Mouse (Mus musculus) heart, postnatal 10 days (tissue): Measurements from ENCODE around the gene St7. TPM values are rescaled to one million over a fixed set of nuclear protein-coding genes. Genes with fewer than 3 reads are reported as not detected.
A peak's percentile ranks its signal among the peaks of the same experiment; 100 is the strongest.

ENCODE experiments used
- DNase-seq, 2 experiments: peaks; one replicate each; pipeline ENCODE4 v3.0.0; 2021
- intact Hi-C: fragments of 180-260 bp; cut with DNase I; formaldehyde crosslinking; loops from one replicate; pipeline ENCODE4 v1.15.1; 2025
- total RNA-seq, 2 experiments: library from RNA; stranded (reverse); gene quantifications; 2 replicates each; pipeline ENCODE4 v1.2.3; 2021

The St7 gene
- total RNA-seq, 2 experiments from 2014 or later, result 29.8 to 30.7 TPM

DNA sequence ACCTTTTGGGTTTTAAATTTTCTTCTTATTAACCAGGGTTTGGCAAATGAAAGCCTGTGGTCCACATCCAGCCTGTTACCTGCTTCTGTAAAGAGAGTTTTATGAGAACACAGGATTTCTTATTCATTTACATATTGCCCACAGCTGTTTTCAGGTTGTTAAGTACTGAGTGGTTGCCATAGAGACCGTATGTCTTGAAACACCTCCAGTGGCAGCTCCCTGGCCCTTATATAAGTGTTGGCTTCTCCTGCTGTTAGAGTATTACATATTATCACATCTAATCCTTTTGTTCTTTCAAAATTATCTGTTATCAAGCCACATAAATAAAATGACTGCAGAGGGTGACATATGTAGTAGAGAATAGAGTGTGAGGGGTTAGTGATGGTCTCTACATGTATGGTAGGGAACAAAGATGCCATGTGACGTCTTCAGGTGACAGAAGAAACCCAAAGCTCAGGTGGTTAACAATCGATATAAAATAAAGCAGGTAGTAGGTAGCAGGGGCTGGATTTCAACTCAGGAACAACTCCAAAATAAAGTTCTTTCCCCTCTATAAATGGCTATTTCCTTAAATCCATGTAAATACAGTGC, 183.4 kb downstream of the St7 start:
- DNase-seq, result no peak
- intact Hi-C loops, result no loop called here

GRCm38 (mm10) chr6:17876670-17877179, 184.0 kb downstream of the St7 start:
- intact Hi-C loops, result no loop called here
- peak; percentile 16 to 36 for DNase-seq

DNA sequence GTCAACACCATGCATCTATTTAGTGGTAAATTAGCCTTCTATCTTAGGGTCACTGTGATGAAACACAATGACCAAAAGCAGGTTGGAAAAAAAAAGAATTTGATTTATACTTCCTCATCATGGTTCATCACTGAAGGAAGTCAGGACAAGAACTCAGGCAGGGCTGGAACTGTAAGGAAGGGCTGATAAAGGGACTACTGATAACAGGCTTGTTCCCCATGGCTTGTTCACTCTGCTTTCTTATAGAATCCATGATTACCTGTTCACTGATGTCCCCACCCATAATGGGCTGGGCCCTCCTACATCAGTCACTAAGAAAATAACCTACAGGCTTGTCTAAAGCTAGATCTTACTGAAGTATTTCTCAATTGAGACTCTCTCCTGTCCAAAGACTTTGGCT, 190.2 kb downstream of the St7 start:
- intact Hi-C loops, result no loop called here
- DNase-seq, result no peak

DNA sequence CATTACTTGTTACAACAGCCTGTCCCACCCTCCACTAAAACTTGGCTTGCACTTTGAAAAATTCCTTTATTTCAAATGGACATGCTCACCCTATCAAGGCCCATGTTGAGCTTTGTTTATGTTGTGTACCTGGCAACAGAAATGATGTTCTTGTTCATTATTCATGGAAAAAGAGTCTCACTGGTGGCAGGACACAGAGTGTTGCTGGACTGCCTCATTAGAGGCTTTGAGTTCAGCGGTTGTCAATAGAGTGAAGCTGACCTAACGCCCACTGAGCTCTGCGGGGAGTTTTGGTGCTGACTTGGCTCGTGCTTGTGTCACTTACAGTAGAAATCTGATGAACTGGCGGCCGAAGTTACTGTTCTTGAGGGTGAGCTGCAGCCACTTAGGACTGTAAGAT, 195.0 kb downstream of the St7 start:
- intact Hi-C loops, result no loop called here
- DNase-seq, result no peak

- intact Hi-C loops, result no loop called here
- DNase-seq, result no peak
Observed at GRCm38 (mm10) chr6:17895562-17895961, 202.8 kb downstream of the St7 start.

GRCm38 (mm10) chr6:17898539-17898938, 205.8 kb downstream of the St7 start:
- intact Hi-C loops, result no loop called here
- no peak for DNase-seq

GRCm38 (mm10) chr6:17903355-17903754, 210.6 kb downstream of the St7 start:
- peak in 1 of 2 experiments; percentile 11 for DNase-seq
- intact Hi-C loops, result no loop called here

- intact Hi-C loops, result no loop called here
- no peak for DNase-seq
Observed at GRCm38 (mm10) chr6:17905776-17906175, 213.0 kb downstream of the St7 start.

- intact Hi-C loops, result no loop called here
Observed at GRCm38 (mm10) chr6:17906289-17906688, 213.6 kb downstream of the St7 start.

DNA sequence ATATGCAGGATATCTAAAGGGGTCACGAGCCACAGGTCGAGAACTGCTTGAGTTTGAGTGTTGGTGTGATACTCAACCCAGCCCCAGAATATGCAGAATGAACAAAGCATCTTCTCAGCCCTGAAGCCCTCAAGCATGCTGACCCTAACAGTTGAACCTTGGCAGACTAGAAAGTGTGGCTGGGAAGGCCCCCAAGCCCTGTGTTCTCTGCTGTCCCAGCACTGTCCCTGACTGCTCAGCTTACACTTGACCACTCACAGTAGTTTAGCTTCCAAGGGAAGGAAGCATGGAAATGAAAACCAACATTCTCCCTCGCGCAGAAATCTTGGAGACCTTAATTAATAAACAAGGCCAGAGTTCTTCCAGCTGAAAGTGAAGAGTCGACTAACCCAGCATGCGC, 219.6 kb downstream of the St7 start:
- DNase-seq, result no peak
- intact Hi-C loops, result no loop called here

More at GRCm38 (mm10) chr6:17906289-17906688, 213.6 kb downstream of the St7 start:
- DNase-seq, result no peak

DNA sequence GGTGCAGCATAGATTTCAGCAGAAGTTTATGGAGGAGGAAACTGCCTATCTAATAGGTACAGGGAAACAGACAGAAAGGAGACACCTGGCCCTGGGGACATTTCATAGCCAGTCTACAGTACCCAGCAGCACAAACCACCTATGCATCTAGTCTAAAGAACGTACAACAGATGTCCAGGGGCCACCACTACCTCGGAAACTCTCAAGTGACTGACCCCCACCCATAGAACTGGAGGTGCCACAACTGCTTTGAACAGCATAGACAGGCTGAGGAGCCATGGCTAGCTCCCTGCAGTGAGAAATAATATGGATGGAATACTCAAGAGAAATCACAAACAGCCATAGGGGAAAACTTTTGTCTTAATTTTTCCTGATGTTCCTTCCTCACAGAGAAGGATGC, 220.1 kb downstream of the St7 start:
- intact Hi-C loops, result no loop called here
- no peak for DNase-seq

DNA sequence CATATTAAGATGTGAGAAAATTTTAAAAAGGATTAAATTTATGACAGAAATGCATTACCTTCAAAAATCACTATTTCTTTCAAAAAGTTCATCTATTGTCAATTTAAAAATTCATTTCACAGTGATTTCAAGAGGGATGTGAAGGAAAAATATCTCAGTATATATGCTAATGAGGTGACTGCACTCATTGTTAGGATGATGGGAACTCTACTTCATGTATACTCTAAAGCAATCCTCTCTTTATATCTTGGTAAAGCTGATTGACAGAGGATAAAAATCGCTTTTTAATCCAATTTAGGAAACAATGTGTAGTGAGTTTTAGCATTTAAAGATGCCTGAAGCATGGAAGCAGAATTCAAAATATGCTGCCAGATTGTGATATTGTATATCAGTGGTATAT, 220.6 kb downstream of the St7 start:
- intact Hi-C loops, result no loop called here
- DNase-seq, result no peak

- intact Hi-C loops, result no loop called here
- no peak for DNase-seq
Observed at GRCm38 (mm10) chr6:17914300-17914699, 221.6 kb downstream of the St7 start.

DNA sequence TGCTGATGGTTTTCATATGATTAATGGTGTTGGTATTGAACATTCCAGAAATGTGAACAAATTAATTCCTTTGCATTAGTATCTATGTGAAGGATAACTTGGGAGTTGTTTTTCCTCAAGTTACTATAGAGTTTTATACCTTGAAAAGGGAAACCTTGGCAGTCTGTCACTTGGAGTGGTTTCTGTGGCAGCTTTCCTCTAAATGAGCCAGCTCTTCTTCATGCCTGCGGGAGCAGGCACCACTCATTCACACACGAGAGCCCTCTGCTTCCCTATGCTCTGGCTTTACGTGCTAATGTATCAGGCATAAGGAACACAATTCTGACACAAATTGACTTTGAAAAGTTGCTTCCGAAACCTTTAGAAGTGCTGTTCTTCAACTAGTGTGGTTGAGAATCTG, 224.5 kb downstream of the St7 start:
- intact Hi-C loops, result no loop called here
- DNase-seq, result no peak

GRCm38 (mm10) chr6:17922180-17922579, 229.4 kb downstream of the St7 start:
- intact Hi-C loops, result no loop called here
- DNase-seq, result no peak

DNA sequence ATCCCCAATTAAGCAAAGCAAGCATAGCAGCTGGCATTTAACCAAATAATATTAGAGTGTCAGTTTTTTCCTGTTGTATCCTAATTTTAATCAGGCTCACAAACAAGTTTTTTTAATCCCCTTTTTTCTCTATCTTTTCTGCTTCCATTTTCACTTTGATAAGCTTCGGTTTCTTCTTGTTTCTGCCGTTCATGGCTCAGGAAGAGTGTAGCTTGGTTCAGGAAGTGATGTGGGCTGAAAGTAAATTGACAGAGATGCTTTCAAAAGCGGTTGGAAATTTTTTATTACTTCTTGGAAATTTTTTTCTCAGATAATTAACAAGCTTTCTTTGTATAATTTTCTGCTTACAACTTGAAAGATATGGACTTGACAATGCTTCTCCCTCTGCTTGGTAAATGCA, 230.2 kb downstream of the St7 start:
- no peak for DNase-seq
- intact Hi-C loops, result no loop called here

GRCm38 (mm10) chr6:17923370-17923769, 230.6 kb downstream of the St7 start:
- no peak for DNase-seq
- intact Hi-C loops, result no loop called here

DNA sequence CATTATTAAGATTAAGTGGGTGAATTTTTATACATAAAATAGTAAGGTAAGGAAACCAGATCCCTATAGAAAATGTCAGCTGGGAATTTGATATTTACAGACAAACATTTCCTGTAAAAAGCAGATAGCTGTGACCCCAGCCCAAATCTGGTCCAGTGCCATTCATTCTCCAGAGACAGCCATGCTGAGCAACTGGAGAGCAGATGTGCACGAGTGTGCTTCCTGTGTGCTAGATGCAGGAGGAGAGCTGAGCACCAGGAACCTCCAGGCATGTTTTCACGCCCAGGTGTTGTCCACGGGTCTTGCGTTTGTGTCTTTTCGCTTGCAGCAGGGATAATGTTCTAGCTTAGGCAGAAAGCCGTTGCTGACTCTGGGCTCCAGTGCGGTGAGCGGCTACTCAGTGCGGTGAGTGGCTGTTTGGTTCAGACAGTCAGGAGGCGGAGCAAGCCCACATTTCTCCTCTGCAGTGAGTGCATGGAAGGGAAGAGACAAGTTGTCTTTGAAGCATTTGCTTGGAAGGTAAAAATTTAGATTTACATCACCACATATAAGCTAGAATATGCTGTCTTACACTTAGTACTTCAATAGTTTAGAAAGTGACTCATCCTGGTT, 231.3 kb downstream of the St7 start:
- no peak for DNase-seq
- intact Hi-C loops, result no loop called here

- peak in 1 of 2 experiments; percentile 39 for DNase-seq
- intact Hi-C loops, result loop anchor here (5.0 kb wide), 1 partner anchor 152 kb away; no protein-coding TSS in a partner anchor
Observed at GRCm38 (mm10) chr6:17925267-17925666, 232.5 kb downstream of the St7 start.

- DNase-seq, result no peak
- intact Hi-C loops, result loop anchor here (5.0 kb wide), 1 partner anchor 150 kb away; no protein-coding TSS in a partner anchor
Observed at GRCm38 (mm10) chr6:17927746-17928145, 235.0 kb downstream of the St7 start.

GRCm38 (mm10) chr6:17931187-17931586, 238.5 kb downstream of the St7 start:
- intact Hi-C loops, result no loop called here
- DNase-seq, result no peak

GRCm38 (mm10) chr6:17931835-17932234, 239.1 kb downstream of the St7 start:
- intact Hi-C loops, result no loop called here
- DNase-seq, result no peak
